Mouse (Mus musculus) myocyte (in vitro differentiated cells): ENCODE measurements around the gene Rhbg. TPM values are rescaled to one million over a fixed set of nuclear protein-coding genes. Genes with fewer than 3 reads are reported as not detected.

Experiments
- H3K27me3 ChIP-seq: one replicate; pipeline ENCODE4 v1.6.1; 2011; ENCODE audit not compliant: control insufficient read depth, insufficient read depth, insufficient read length
- H3K36me3 ChIP-seq: one replicate; pipeline ENCODE4 v1.6.1; 2011; ENCODE audit not compliant: control insufficient read depth, insufficient read depth
- H3K4me2 ChIP-seq: one replicate; pipeline ENCODE4 v1.6.1; 2011; ENCODE audit warnings: low read depth, control low read depth
- H3K4me3 ChIP-seq: one replicate; pipeline ENCODE4 v1.5.1; 2011; ENCODE audit warnings: mild to moderate bottlenecking, control low read depth, moderate library complexity
- H3K79me2 ChIP-seq: one replicate; pipeline ENCODE4 v1.6.1; 2011; ENCODE audit not compliant: control insufficient read depth, insufficient read depth
- H3ac ChIP-seq: one replicate; pipeline ENCODE4 v1.6.1; 2011; ENCODE audit not compliant: control insufficient read depth, insufficient read length
- CEBPB ChIP-seq: IDR thresholded peaks from 2 replicates; pipeline ENCODE4 v1.6.1; 2011; ENCODE audit warnings: mild to moderate bottlenecking, moderate library complexity; ENCODE audit not compliant: poor library complexity, insufficient read depth, severe bottlenecking
- E2F4 ChIP-seq: IDR thresholded peaks from one replicate; pipeline ENCODE4 v1.6.1; 2011; ENCODE audit warnings: mild to moderate bottlenecking, control low read depth, moderate library complexity; ENCODE audit not compliant: insufficient read depth
- MAX ChIP-seq: IDR thresholded peaks from one replicate; pipeline ENCODE4 v1.6.1; 2011; ENCODE audit warnings: low read depth, mild to moderate bottlenecking, control low read depth
- MYOD1 ChIP-seq, 3 experiments: IDR thresholded peaks; one replicate each; pipeline ENCODE4 v1.6.1; 2011; ENCODE audit warnings: control low read depth in 2 of 3, low read depth in 2 of 3, mild to moderate bottlenecking in 2 of 3, moderate library complexity in 1 of 3; ENCODE audit not compliant: insufficient read length in 2 of 3, control insufficient read depth in 1 of 3
- MYOG ChIP-seq, 3 experiments: IDR thresholded peaks; one replicate each; pipeline ENCODE4 v1.6.1; 2011; ENCODE audit warnings: control low read depth in 2 of 3, low read depth in 2 of 3, mild to moderate bottlenecking in 2 of 3; ENCODE audit not compliant: insufficient read length in 2 of 3, control insufficient read depth in 1 of 3, insufficient read depth in 1 of 3
- POLR2A ChIP-seq: IDR thresholded peaks from one replicate; pipeline ENCODE4 v1.6.1; 2011; ENCODE audit warnings: low read depth, mild to moderate bottlenecking, control low read depth, moderate library complexity; ENCODE audit not compliant: insufficient read length
- POLR2AphosphoS2 ChIP-seq: IDR thresholded peaks from one replicate; pipeline ENCODE4 v1.6.1; 2011; ENCODE audit warnings: low read depth, control low read depth; ENCODE audit not compliant: insufficient read length
- REST ChIP-seq: IDR thresholded peaks from one replicate; pipeline ENCODE4 v1.6.1; 2011; ENCODE audit warnings: mild to moderate bottlenecking, control low read depth, moderate library complexity; ENCODE audit not compliant: insufficient read depth, insufficient read length
- SRF ChIP-seq: IDR thresholded peaks from one replicate; pipeline ENCODE4 v1.6.1; 2011; ENCODE audit warnings: low read depth; ENCODE audit not compliant: control insufficient read depth, insufficient read length
- TCF12 ChIP-seq: IDR thresholded peaks from one replicate; pipeline ENCODE4 v1.6.1; 2011; ENCODE audit warnings: mild to moderate bottlenecking, control low read depth; ENCODE audit not compliant: poor library complexity, insufficient read depth, severe bottlenecking
- TCF3 ChIP-seq: IDR thresholded peaks from one replicate; pipeline ENCODE4 v1.6.1; 2011; ENCODE audit warnings: low read depth, control low read depth; ENCODE audit not compliant: insufficient read length
- USF1 ChIP-seq: IDR thresholded peaks from one replicate; pipeline ENCODE4 v1.6.1; 2011; ENCODE audit warnings: low read depth, mild to moderate bottlenecking, control low read depth, moderate library complexity
- polyA plus RNA-seq: library from polyadenylated mRNA; unstranded; fragments of >200 nt; fragmentation: generic; extraction: Trizol; gene quantifications from one replicate; pipeline ENCODE4 v1.2.1, GENCODE M21; 2012; ENCODE audit warnings: missing spikeins

The Rhbg gene
- polyA plus RNA-seq, 1 experiment = not detected

DNA sequence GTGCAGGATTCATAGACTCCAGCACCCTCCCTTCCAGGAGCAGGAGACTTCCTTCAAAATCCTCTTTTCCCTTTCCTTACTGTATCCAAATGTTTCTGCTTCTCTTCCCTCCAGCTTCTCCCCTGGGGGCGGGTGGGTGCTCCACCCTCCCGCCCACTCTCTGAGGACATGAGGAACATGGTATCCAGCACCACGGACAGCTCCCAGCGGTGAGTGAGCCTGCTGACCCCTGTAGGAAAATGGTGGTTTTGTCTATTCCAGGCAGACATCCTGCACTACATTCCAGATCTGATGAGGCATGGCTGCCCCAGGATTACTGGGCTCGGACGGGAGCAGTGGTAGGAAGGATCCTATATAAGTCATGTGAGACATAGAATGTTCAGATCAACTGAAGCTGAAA lies 33.7 kb downstream of the Rhbg start:
- no peak for TF ChIP-seq MYOD1 (IDR thresholded peaks at IDR 0.05; ENCODE audit: control insufficient read depth in 1 of 3, insufficient read length in 2 of 3, low read depth in 2 of 3)
- no peak for TF ChIP-seq CEBPB
- TF ChIP-seq REST = peak; percentile 98
- peak; percentile 27 for TF ChIP-seq MAX
- Histone ChIP-seq H3K27me3 (peaks cover 25% of the 10 kb centered on the region), H3ac (no peak overlapping the region), H3K36me3 (no peaks in the 10 kb centered on the region), H3K4me2 (no peak overlapping the region), H3K4me3 (no peak overlapping the region), H3K79me2 (no peaks in the 10 kb centered on the region)

GRCm38 (mm10) chr3:88219940-88220339 lies 34.6 kb downstream of the Rhbg start:
- H3K4me2 ChIP-seq = no peak overlapping the region
- H3K36me3 ChIP-seq = no peaks in the 10 kb centered on the region
- H3K4me3 ChIP-seq = no peak overlapping the region
- H3K27me3 ChIP-seq = peaks cover 26% of the 10 kb centered on the region
- no peak for TF ChIP-seq REST
- no peak for TF ChIP-seq TCF12
- no peak for TF ChIP-seq CEBPB
- TF ChIP-seq POLR2A = no peak
- no peak for TF ChIP-seq MAX
- no peak for TF ChIP-seq MYOG (IDR thresholded peaks at IDR 0.05; ENCODE audit: control insufficient read depth in 1 of 3, insufficient read depth in 1 of 3, insufficient read length in 2 of 3, low read depth in 2 of 3)
- no peak for TF ChIP-seq SRF
- no peak for TF ChIP-seq TCF3
- TF ChIP-seq E2F4 = no peak
- no peak for TF ChIP-seq MYOD1 (IDR thresholded peaks at IDR 0.05; ENCODE audit: control insufficient read depth in 1 of 3, insufficient read length in 2 of 3, low read depth in 2 of 3)
- TF ChIP-seq POLR2AphosphoS2 = no peak
- no peak for TF ChIP-seq USF1
- H3K79me2 ChIP-seq = no peaks in the 10 kb centered on the region
- no peak overlapping the region for H3ac ChIP-seq

- H3K36me3 ChIP-seq = no peaks in the 10 kb centered on the region
- H3K27me3 ChIP-seq = peaks cover 47% of the 10 kb centered on the region
- no peak overlapping the region for H3ac ChIP-seq
- no peak overlapping the region for H3K4me3 ChIP-seq
- H3K79me2 ChIP-seq = no peaks in the 10 kb centered on the region
- TF ChIP-seq POLR2AphosphoS2 (no peak), TCF3 (no peak), TCF12 (no peak), MYOD1 (IDR thresholded peaks at IDR 0.05; ENCODE audit: control insufficient read depth in 1 of 3, insufficient read length in 2 of 3, low read depth in 2 of 3) (no peak), POLR2A (no peak), REST (no peak), CEBPB (no peak), USF1 (no peak), SRF (no peak), MAX (no peak), E2F4 (no peak), MYOG (IDR thresholded peaks at IDR 0.05; ENCODE audit: control insufficient read depth in 1 of 3, insufficient read depth in 1 of 3, insufficient read length in 2 of 3, low read depth in 2 of 3) (no peak)
- H3K4me2 ChIP-seq = no peak overlapping the region
Observed at GRCm38 (mm10) chr3:88217679-88218078, 36.8 kb downstream of the Rhbg start.

DNA sequence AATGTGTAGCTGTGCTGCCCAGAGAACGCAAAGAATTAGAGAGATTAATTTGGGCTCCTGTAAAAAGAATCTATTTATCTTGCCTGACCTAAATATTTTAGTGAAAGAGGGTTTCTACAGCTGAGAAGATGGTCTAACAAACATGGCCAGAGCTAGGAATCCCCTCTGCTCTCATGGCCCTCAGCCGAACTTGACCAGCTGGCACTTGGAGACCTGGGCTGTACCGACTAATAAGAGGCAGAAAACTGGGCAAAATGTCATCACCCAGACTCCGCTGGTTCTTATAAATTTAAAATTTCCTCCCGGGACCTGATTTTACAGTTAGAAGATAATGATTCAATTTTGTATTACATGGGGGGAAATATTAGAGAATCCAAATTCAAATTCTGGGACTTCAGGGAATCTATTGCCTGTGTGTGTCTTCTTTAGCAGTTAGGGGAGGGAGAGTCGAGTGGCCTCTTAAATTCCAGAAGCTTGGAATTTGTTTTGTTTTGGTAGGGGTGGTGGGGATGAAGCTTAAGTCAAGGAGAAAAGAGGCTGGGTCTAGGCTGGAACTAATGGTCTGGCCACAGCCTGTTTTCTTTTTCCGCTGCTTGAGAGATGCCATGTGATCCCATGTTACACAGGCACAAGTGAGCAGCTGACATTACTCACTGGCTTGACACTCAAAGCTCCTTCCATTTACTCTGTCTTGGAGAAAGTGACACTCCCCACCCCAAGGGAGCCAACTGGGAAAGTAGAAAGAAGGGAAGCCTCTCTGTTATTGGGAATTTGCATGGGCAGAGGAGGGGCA lies 37.8 kb downstream of the Rhbg start:
- H3ac ChIP-seq = no peak overlapping the region
- TF ChIP-seq E2F4 (no peak), POLR2AphosphoS2 (no peak), USF1 (no peak), REST (no peak), MYOG (IDR thresholded peaks at IDR 0.05; ENCODE audit: control insufficient read depth in 1 of 3, insufficient read depth in 1 of 3, insufficient read length in 2 of 3, low read depth in 2 of 3) (no peak), POLR2A (no peak), SRF (no peak), TCF3 (no peak), MAX (no peak), TCF12 (no peak), CEBPB (no peak), MYOD1 (IDR thresholded peaks at IDR 0.05; ENCODE audit: control insufficient read depth in 1 of 3, insufficient read length in 2 of 3, low read depth in 2 of 3) (no peak)
- no peak overlapping the region for H3K4me3 ChIP-seq
- H3K79me2 ChIP-seq = no peaks in the 10 kb centered on the region
- peaks cover 51% of the 10 kb centered on the region for H3K27me3 ChIP-seq
- no peaks in the 10 kb centered on the region for H3K36me3 ChIP-seq
- no peak overlapping the region for H3K4me2 ChIP-seq

- Histone ChIP-seq H3K79me2 (no peaks in the 10 kb centered on the region), H3K4me3 (no peak overlapping the region), H3K27me3 (peaks cover 51% of the 10 kb centered on the region), H3K4me2 (no peak overlapping the region), H3K36me3 (no peaks in the 10 kb centered on the region), H3ac (no peak overlapping the region)
- TF ChIP-seq MYOD1 (IDR thresholded peaks at IDR 0.05; ENCODE audit: control insufficient read depth in 1 of 3, insufficient read length in 2 of 3, low read depth in 2 of 3) = no peak
- TF ChIP-seq TCF3 = no peak
- no peak for TF ChIP-seq CEBPB
- no peak for TF ChIP-seq E2F4
Observed at GRCm38 (mm10) chr3:88216116-88216515, 38.4 kb downstream of the Rhbg start.
